Mouse (Mus musculus): ENCODE data around the gene Ranbp2. TPM values are rescaled to one million over a fixed set of nuclear protein-coding genes. Genes with fewer than 3 reads are reported as not detected.

The Ranbp2 gene
- 10 to 100 TPM; 43.9 to 50.9 TPM for total RNA-seq (2021)

GRCm38 (mm10) chr10:58446384-58447279 lies at the start of gene Ranbp2:
Ranbp2 (plus strand) TSS chr10:58446920.
- DNase-seq (ENCODE audit: low spot score) = peak; percentile 95
- intact Hi-C loops (cut with DNase I) = loop anchor here (2.0 to 5.0 kb wide), 2 partner anchors 51 to 84 kb away; partner anchors contain the start of gene Ccdc138

- no peak for DNase-seq (ENCODE audit: low spot score)
- intact Hi-C loops (cut with DNase I) = no loop called here
These were observed 47.8 kb upstream of the Ranbp2 start for GRCm38 (mm10) chr10:58398941-58399340.

- intact Hi-C loops (cut with DNase I) = no loop called here
- no peak for DNase-seq (ENCODE audit: low spot score)
These were observed 44.9 kb upstream of the Ranbp2 start for GRCm38 (mm10) chr10:58401838-58402237.

- intact Hi-C loops (cut with DNase I) = loop anchor here (5.0 kb wide), 1 partner anchor 38 kb away; no protein-coding TSS in a partner anchor
- no peak for DNase-seq (ENCODE audit: low spot score)
These were observed 42.1 kb upstream of the Ranbp2 start for GRCm38 (mm10) chr10:58404639-58405038.

GRCm38 (mm10) chr10:58405285-58405948 lies 41.3 kb upstream of the Ranbp2 start:
- no peak for DNase-seq (ENCODE audit: low spot score)
- intact Hi-C loops (cut with DNase I) = loop anchor here (5.0 kb wide), 1 partner anchor 37 kb away; no protein-coding TSS in a partner anchor

- DNase-seq (ENCODE audit: low spot score) = no peak
- intact Hi-C loops (cut with DNase I) = loop anchor here (5.0 kb wide), 1 partner anchor 36 kb away; no protein-coding TSS in a partner anchor
These were observed 40.8 kb upstream of the Ranbp2 start for GRCm38 (mm10) chr10:58405949-58406305.

GRCm38 (mm10) chr10:58412331-58412730 lies 34.4 kb upstream of the Ranbp2 start:
- intact Hi-C loops (cut with DNase I) = no loop called here
- DNase-seq (ENCODE audit: low spot score) = no peak

GRCm38 (mm10) chr10:58412852-58413251 lies 33.9 kb upstream of the Ranbp2 start:
- DNase-seq (ENCODE audit: low spot score) = no peak
- intact Hi-C loops (cut with DNase I) = no loop called here

- no peak for DNase-seq (ENCODE audit: low spot score)
- intact Hi-C loops (cut with DNase I) = no loop called here
These were observed 30.0 kb upstream of the Ranbp2 start for GRCm38 (mm10) chr10:58416702-58417101.

- no peak for DNase-seq (ENCODE audit: low spot score)
- intact Hi-C loops (cut with DNase I) = no loop called here
These were observed 28.3 kb upstream of the Ranbp2 start for GRCm38 (mm10) chr10:58418290-58418971.

- DNase-seq (ENCODE audit: low spot score) = no peak
- intact Hi-C loops (cut with DNase I) = no loop called here
These were observed 18.8 kb upstream of the Ranbp2 start for GRCm38 (mm10) chr10:58427930-58428329.

- no peak for DNase-seq (ENCODE audit: low spot score)
These were observed 870 bp upstream of the Ranbp2 start for GRCm38 (mm10) chr10:58445850-58446249.

GRCm38 (mm10) chr10:58447280-58447781 lies 611 bp downstream of the Ranbp2 start:
- intact Hi-C loops (cut with DNase I) = loop anchor here (2.0 to 5.0 kb wide), 2 partner anchors 50 to 85 kb away; partner anchors contain the start of gene Ccdc138

More at GRCm38 (mm10) chr10:58445850-58446249, 870 bp upstream of the Ranbp2 start:
- intact Hi-C loops (cut with DNase I) = loop anchor here (2.0 to 5.0 kb wide), 2 partner anchors 51 to 83 kb away; partner anchors contain the start of gene Ccdc138

GRCm38 (mm10) chr10:58451575-58451974 lies 4.9 kb downstream of the Ranbp2 start:
- intact Hi-C loops (cut with DNase I) = no loop called here

More at GRCm38 (mm10) chr10:58447280-58447781, 611 bp downstream of the Ranbp2 start:
- DNase-seq (ENCODE audit: low spot score) = no peak

GRCm38 (mm10) chr10:58452185-58452584 lies 5.5 kb downstream of the Ranbp2 start:
- intact Hi-C loops (cut with DNase I) = no loop called here
- DNase-seq (ENCODE audit: low spot score) = no peak

More at GRCm38 (mm10) chr10:58451575-58451974, 4.9 kb downstream of the Ranbp2 start:
- DNase-seq (ENCODE audit: low spot score) = no peak

GRCm38 (mm10) chr10:58459896-58460295 lies 13.2 kb downstream of the Ranbp2 start:
- intact Hi-C loops (cut with DNase I) = no loop called here
- no peak for DNase-seq (ENCODE audit: low spot score)

- no peak for DNase-seq (ENCODE audit: low spot score)
- intact Hi-C loops (cut with DNase I) = no loop called here
These were observed 30.5 kb downstream of the Ranbp2 start for GRCm38 (mm10) chr10:58477086-58477755.

GRCm38 (mm10) chr10:58478071-58478578 lies 31.4 kb downstream of the Ranbp2 start:
- DNase-seq (ENCODE audit: low spot score) = no peak
- intact Hi-C loops (cut with DNase I) = no loop called here

- intact Hi-C loops (cut with DNase I) = no loop called here
- no peak for DNase-seq (ENCODE audit: low spot score)
These were observed 33.3 kb downstream of the Ranbp2 start for GRCm38 (mm10) chr10:58479954-58480490.

Data from heart, postnatal 25 days (tissue).